Mouse (Mus musculus): ENCODE data around the gene Gabrg1. TPM values are rescaled to one million over a fixed set of nuclear protein-coding genes. Genes with fewer than 3 reads are reported as not detected.

Gene Gabrg1
- polyA plus RNA-seq (2015; fragmentation: Nextera tagmentation; extraction: Ambion mirVana): 3.9 and 5.4 TPM in 2 replicates

- Histone ChIP-seq H3K9me3 (no peaks in the 10 kb centered on the region), H3K4me1 (replicated peaks) (peaks cover 4% of the 10 kb centered on the region; the same call in 1 of the 2 replicates), H3K9ac (replicated peaks) (peak within 1 kb of the TSS; percentile 54), H3K4me3 (replicated peaks) (peak within 1 kb of the TSS; percentile 50), H3K27ac (peak within 1 kb of the TSS; percentile 63), H3K36me3 (no peaks in the 10 kb centered on the region), H3K4me2 (replicated peaks) (peak within 1 kb of the TSS; percentile 73), H3K27me3 (no peaks in the 10 kb centered on the region)
- 1% methylated on average over 19 of the region's 19 CpGs for WGBS
- ATAC-seq: peak; percentile 93
Observed at GRCm38 (mm10) chr5:70842192-70843095, at the start of gene Gabrg1. TSS of gene Gabrg1 (minus strand) at chr5:70842617.

- WGBS: 75% methylated on average over 3 of the region's 3 CpGs
- H3K4me2 ChIP-seq (replicated peaks): no peak overlapping the region
- no peaks in the 10 kb centered on the region for H3K4me1 ChIP-seq (replicated peaks)
- H3K27me3 ChIP-seq: no peaks in the 10 kb centered on the region
- H3K36me3 ChIP-seq: no peaks in the 10 kb centered on the region
- no peak overlapping the region for H3K4me3 ChIP-seq (replicated peaks)
- H3K9me3 ChIP-seq: no peaks in the 10 kb centered on the region
- no peak overlapping the region for H3K27ac ChIP-seq
- ATAC-seq: no peak
- H3K9ac ChIP-seq (replicated peaks): no peak overlapping the region
Observed at GRCm38 (mm10) chr5:70884026-70884425, 41.6 kb upstream of the Gabrg1 start.

GRCm38 (mm10) chr5:70870081-70870480 is 27.7 kb upstream of the Gabrg1 start:
- Histone ChIP-seq H3K36me3 (no peaks in the 10 kb centered on the region), H3K9me3 (no peaks in the 10 kb centered on the region), H3K27me3 (no peaks in the 10 kb centered on the region), H3K27ac (no peak overlapping the region), H3K4me3 (replicated peaks) (no peak overlapping the region), H3K4me2 (replicated peaks) (no peak overlapping the region), H3K9ac (replicated peaks) (no peak overlapping the region), H3K4me1 (replicated peaks) (no peaks in the 10 kb centered on the region)
- ATAC-seq: peak; percentile 56; the same call in 1 of the 2 replicates
- 44% methylated on average over 1 of the region's 1 CpGs for WGBS

DNA sequence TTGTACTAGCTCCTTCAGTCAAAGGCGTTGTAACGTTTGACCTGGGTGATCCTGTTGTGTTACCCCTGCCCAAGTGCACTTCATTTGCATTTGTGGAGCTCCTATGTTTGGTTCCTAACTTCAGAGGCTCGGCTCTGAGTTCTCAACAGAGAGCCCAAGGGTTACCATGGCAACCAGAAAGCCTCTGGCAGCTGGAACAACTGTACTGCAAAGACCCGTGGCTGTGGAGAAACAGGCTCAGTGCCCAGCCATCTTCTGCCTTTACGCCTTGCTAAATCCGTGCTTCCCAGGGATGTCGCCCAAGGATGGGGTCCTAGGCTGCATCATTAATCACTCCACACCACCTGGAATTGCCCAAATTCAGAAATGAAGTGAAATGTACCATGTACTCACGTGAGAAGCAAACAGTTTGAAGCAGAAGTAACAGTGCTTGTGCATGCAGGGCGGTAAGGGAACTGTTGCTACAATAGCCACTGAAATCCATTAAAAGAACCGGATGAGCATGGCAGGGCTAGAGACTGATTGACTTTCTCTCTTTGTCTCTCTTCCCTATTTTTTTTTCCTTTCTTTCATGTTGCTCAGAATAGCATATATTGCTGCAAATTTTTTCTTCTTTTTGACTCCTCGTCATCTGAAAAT is 798 bp upstream of the Gabrg1 start:
- Histone ChIP-seq H3K4me1 (replicated peaks) (peaks cover 4% of the 10 kb centered on the region; the same call in 1 of the 2 replicates), H3K27me3 (no peaks in the 10 kb centered on the region), H3K9me3 (no peaks in the 10 kb centered on the region), H3K4me3 (replicated peaks) (peak overlapping the region; percentile 50), H3K4me2 (replicated peaks) (peak overlapping the region; percentile 73), H3K36me3 (no peaks in the 10 kb centered on the region), H3K9ac (replicated peaks) (peak overlapping the region; percentile 54), H3K27ac (peak overlapping the region; percentile 63)
- 3% methylated on average over 11 of the region's 11 CpGs for WGBS
- ATAC-seq: peak; percentile 97

DNA sequence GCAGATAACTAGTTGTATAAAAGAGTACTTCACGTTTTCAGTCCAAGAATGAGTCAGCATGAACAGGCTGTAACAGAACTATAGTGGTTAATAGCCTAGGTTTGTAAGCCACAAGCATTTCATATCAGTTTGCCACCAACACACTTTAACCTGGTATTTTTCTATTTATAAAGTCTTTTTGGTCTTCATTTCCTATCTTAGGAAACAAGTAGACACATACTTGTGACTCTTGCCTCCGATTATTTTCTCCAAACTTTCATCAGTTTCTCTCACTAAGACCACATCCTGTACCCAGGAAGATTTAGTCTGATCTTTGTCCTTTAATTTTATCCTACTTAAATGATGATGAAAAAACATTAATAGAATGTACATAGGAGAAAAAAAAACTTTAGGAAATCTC is 23.7 kb downstream of the Gabrg1 start:
- Histone ChIP-seq H3K27ac (no peak overlapping the region), H3K36me3 (no peaks in the 10 kb centered on the region), H3K27me3 (no peaks in the 10 kb centered on the region), H3K9ac (replicated peaks) (no peak overlapping the region), H3K4me3 (replicated peaks) (no peak overlapping the region), H3K4me1 (replicated peaks) (no peaks in the 10 kb centered on the region), H3K9me3 (no peaks in the 10 kb centered on the region), H3K4me2 (replicated peaks) (no peak overlapping the region)
- WGBS: 86% methylated on average over 2 of the region's 2 CpGs
- ATAC-seq: no peak

- no peaks in the 10 kb centered on the region for H3K9me3 ChIP-seq
- H3K36me3 ChIP-seq: no peaks in the 10 kb centered on the region
- H3K4me1 ChIP-seq (replicated peaks): no peaks in the 10 kb centered on the region
- H3K27me3 ChIP-seq: no peaks in the 10 kb centered on the region
- WGBS: 94% methylated on average over 2 of the region's 2 CpGs
- H3K9ac ChIP-seq (replicated peaks): no peak overlapping the region
- no peak overlapping the region for H3K27ac ChIP-seq
- H3K4me3 ChIP-seq (replicated peaks): no peak overlapping the region
- no peak for ATAC-seq
- no peak overlapping the region for H3K4me2 ChIP-seq (replicated peaks)
Observed at GRCm38 (mm10) chr5:70736156-70736555, 106.3 kb downstream of the Gabrg1 start.

GRCm38 (mm10) chr5:70704361-70704760 is 138.1 kb downstream of the Gabrg1 start:
- H3K4me3 ChIP-seq (replicated peaks): no peak overlapping the region
- no peaks in the 10 kb centered on the region for H3K27me3 ChIP-seq
- no peak overlapping the region for H3K4me2 ChIP-seq (replicated peaks)
- no peak for ATAC-seq
- no peaks in the 10 kb centered on the region for H3K36me3 ChIP-seq
- H3K27ac ChIP-seq: no peak overlapping the region
- H3K4me1 ChIP-seq (replicated peaks): no peaks in the 10 kb centered on the region
- no peak overlapping the region for H3K9ac ChIP-seq (replicated peaks)
- no peaks in the 10 kb centered on the region for H3K9me3 ChIP-seq

All from midbrain, embryonic 13.5 days (tissue).